Mouse (Mus musculus): ENCODE data around the gene C530008M17Rik. TPM values are rescaled to one million over a fixed set of nuclear protein-coding genes. Genes with fewer than 3 reads are reported as not detected.
A peak's percentile ranks its signal among the peaks of the same experiment; 100 is the strongest.

C530008M17Rik gene
- polyA plus RNA-seq, 1 experiment from 2014 or later: 21.6 TPM

GRCm38 (mm10) chr5:76687961-76688600 is 31.8 kb downstream of the C530008M17Rik start:
- Histone ChIP-seq H3K4me3 (ENCODE audit: low read depth, low read length) (no peak overlapping the region), H3K36me3 (ENCODE audit: control insufficient read depth, insufficient read depth, low read length) (no peaks in the 10 kb centered on the region), H3K4me1 (ENCODE audit: control insufficient read depth, insufficient read depth, low read length) (0 out of 2 replicates have a peak, but pooled peaks cover 5% of the 10 kb centered on the region), H3K27ac (ENCODE audit: low read length) (no peak overlapping the region), H3K9ac (replicated peaks; ENCODE audit: low read depth, low read length) (no peak overlapping the region), H3K9me3 (ENCODE audit: control insufficient read depth, low read depth, low read length) (no peaks in the 10 kb centered on the region), H3K4me2 (replicated peaks; ENCODE audit: low read depth, low read length) (no peak overlapping the region), H3K27me3 (ENCODE audit: control insufficient read depth, insufficient read depth, low read length) (no peaks in the 10 kb centered on the region)
- WGBS: 91% methylated on average over 10 of the region's 10 CpGs
- ATAC-seq (ENCODE audit: insufficient number of reproducible peaks, insufficient read depth, low FRiP score, low read depth): no peak

GRCm38 (mm10) chr5:76688643-76689042 is 32.3 kb downstream of the C530008M17Rik start:
- Histone ChIP-seq H3K9ac (replicated peaks; ENCODE audit: low read depth, low read length) (no peak overlapping the region), H3K4me3 (ENCODE audit: low read depth, low read length) (no peak overlapping the region), H3K9me3 (ENCODE audit: control insufficient read depth, low read depth, low read length) (no peaks in the 10 kb centered on the region), H3K36me3 (ENCODE audit: control insufficient read depth, insufficient read depth, low read length) (no peaks in the 10 kb centered on the region), H3K4me2 (replicated peaks; ENCODE audit: low read depth, low read length) (no peak overlapping the region), H3K27ac (ENCODE audit: low read length) (no peak overlapping the region), H3K27me3 (ENCODE audit: control insufficient read depth, insufficient read depth, low read length) (no peaks in the 10 kb centered on the region), H3K4me1 (ENCODE audit: control insufficient read depth, insufficient read depth, low read length) (0 out of 2 replicates have a peak, but pooled peaks cover 3% of the 10 kb centered on the region)
- WGBS: 88% methylated on average over 6 of the region's 6 CpGs
- no peak for ATAC-seq (ENCODE audit: insufficient number of reproducible peaks, insufficient read depth, low FRiP score, low read depth)

- no peak for ATAC-seq (ENCODE audit: insufficient number of reproducible peaks, insufficient read depth, low FRiP score, low read depth)
- Histone ChIP-seq H3K4me2 (replicated peaks; ENCODE audit: low read depth, low read length) (no peak overlapping the region), H3K4me1 (ENCODE audit: control insufficient read depth, insufficient read depth, low read length) (no peaks in the 10 kb centered on the region), H3K27me3 (ENCODE audit: control insufficient read depth, insufficient read depth, low read length) (no peaks in the 10 kb centered on the region), H3K27ac (ENCODE audit: low read length) (no peak overlapping the region), H3K9me3 (ENCODE audit: control insufficient read depth, low read depth, low read length) (no peaks in the 10 kb centered on the region), H3K9ac (replicated peaks; ENCODE audit: low read depth, low read length) (no peak overlapping the region), H3K36me3 (ENCODE audit: control insufficient read depth, insufficient read depth, low read length) (no peaks in the 10 kb centered on the region), H3K4me3 (ENCODE audit: low read depth, low read length) (no peak overlapping the region)
- WGBS: 73% methylated on average over 5 of the region's 5 CpGs
These were observed 33.9 kb downstream of the C530008M17Rik start for GRCm38 (mm10) chr5:76690177-76690593.

GRCm38 (mm10) chr5:76691251-76691650 is 34.9 kb downstream of the C530008M17Rik start:
- Histone ChIP-seq H3K27ac (ENCODE audit: low read length) (no peak overlapping the region), H3K27me3 (ENCODE audit: control insufficient read depth, insufficient read depth, low read length) (no peaks in the 10 kb centered on the region), H3K9ac (replicated peaks; ENCODE audit: low read depth, low read length) (no peak overlapping the region), H3K4me1 (ENCODE audit: control insufficient read depth, insufficient read depth, low read length) (no peaks in the 10 kb centered on the region), H3K36me3 (ENCODE audit: control insufficient read depth, insufficient read depth, low read length) (no peaks in the 10 kb centered on the region), H3K4me2 (replicated peaks; ENCODE audit: low read depth, low read length) (no peak overlapping the region), H3K9me3 (ENCODE audit: control insufficient read depth, low read depth, low read length) (no peaks in the 10 kb centered on the region), H3K4me3 (ENCODE audit: low read depth, low read length) (no peak overlapping the region)
- 87% methylated on average over 5 of the region's 5 CpGs for WGBS
- ATAC-seq (ENCODE audit: insufficient number of reproducible peaks, insufficient read depth, low FRiP score, low read depth): no peak

- 82% methylated on average over 12 of the region's 12 CpGs for WGBS
- Histone ChIP-seq H3K36me3 (ENCODE audit: control insufficient read depth, insufficient read depth, low read length) (no peaks in the 10 kb centered on the region), H3K27me3 (ENCODE audit: control insufficient read depth, insufficient read depth, low read length) (no peaks in the 10 kb centered on the region), H3K9ac (replicated peaks; ENCODE audit: low read depth, low read length) (no peak overlapping the region), H3K27ac (ENCODE audit: low read length) (no peak overlapping the region), H3K9me3 (ENCODE audit: control insufficient read depth, low read depth, low read length) (no peaks in the 10 kb centered on the region), H3K4me3 (ENCODE audit: low read depth, low read length) (no peak overlapping the region), H3K4me1 (ENCODE audit: control insufficient read depth, insufficient read depth, low read length) (no peaks in the 10 kb centered on the region), H3K4me2 (replicated peaks; ENCODE audit: low read depth, low read length) (no peak overlapping the region)
- no peak for ATAC-seq (ENCODE audit: insufficient number of reproducible peaks, insufficient read depth, low FRiP score, low read depth)
These were observed 35.6 kb downstream of the C530008M17Rik start for GRCm38 (mm10) chr5:76691706-76692424.

DNA sequence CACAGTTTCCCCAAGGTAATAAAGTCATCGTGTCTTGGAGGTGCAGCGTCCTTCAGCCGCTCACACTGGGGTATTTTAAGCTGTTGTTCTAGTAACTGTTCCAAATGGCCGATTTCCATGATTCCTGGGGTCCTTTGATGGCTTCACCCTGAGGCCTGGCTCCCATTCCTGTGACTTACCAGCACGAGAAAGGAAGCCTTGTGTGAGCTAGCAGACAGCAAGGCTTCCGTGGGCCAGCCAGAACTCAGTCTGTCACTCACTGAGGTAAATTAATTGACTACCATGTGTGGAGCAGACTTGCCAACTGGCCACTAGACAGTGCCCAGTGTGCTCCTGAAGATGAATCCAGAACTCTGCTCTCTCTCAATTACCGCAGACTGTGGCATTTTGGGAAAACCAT is 41.2 kb downstream of the C530008M17Rik start:
- Histone ChIP-seq H3K4me1 (ENCODE audit: control insufficient read depth, insufficient read depth, low read length) (peaks cover 16% of the 10 kb centered on the region), H3K9ac (replicated peaks; ENCODE audit: low read depth, low read length) (no peak overlapping the region), H3K4me2 (replicated peaks; ENCODE audit: low read depth, low read length) (no peak overlapping the region), H3K27me3 (ENCODE audit: control insufficient read depth, insufficient read depth, low read length) (no peaks in the 10 kb centered on the region), H3K9me3 (ENCODE audit: control insufficient read depth, low read depth, low read length) (no peaks in the 10 kb centered on the region), H3K36me3 (ENCODE audit: control insufficient read depth, insufficient read depth, low read length) (no peaks in the 10 kb centered on the region), H3K4me3 (ENCODE audit: low read depth, low read length) (no peak overlapping the region), H3K27ac (ENCODE audit: low read length) (no peak overlapping the region)
- 88% methylated on average over 7 of the region's 7 CpGs for WGBS
- ATAC-seq (ENCODE audit: insufficient number of reproducible peaks, insufficient read depth, low FRiP score, low read depth): no peak

DNA sequence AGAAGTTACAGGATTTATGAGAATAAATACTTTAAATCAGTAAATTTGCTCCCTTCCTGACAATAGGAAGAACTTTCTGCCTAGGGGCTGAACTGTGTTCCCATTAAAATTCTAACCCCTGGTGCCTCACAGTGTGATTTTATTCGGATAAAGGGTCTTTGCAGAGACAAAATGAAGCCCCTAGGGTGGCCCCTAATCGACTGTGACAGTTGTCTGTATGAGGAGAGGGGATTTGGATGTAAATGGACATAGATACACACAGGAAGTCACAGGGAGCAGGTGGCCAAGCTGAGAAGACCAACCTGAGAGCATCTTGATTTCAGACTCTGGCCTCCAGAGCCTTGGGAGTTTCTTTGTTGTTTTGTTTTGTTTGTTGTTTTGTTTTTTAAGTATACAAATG is 41.9 kb downstream of the C530008M17Rik start:
- Histone ChIP-seq H3K27ac (ENCODE audit: low read length) (no peak overlapping the region), H3K36me3 (ENCODE audit: control insufficient read depth, insufficient read depth, low read length) (no peaks in the 10 kb centered on the region), H3K27me3 (ENCODE audit: control insufficient read depth, insufficient read depth, low read length) (no peaks in the 10 kb centered on the region), H3K4me3 (ENCODE audit: low read depth, low read length) (no peak overlapping the region), H3K9me3 (ENCODE audit: control insufficient read depth, low read depth, low read length) (no peaks in the 10 kb centered on the region), H3K4me1 (ENCODE audit: control insufficient read depth, insufficient read depth, low read length) (peaks cover 20% of the 10 kb centered on the region), H3K4me2 (replicated peaks; ENCODE audit: low read depth, low read length) (no peak overlapping the region), H3K9ac (replicated peaks; ENCODE audit: low read depth, low read length) (no peak overlapping the region)
- no peak for ATAC-seq (ENCODE audit: insufficient number of reproducible peaks, insufficient read depth, low FRiP score, low read depth)
- WGBS: 36% methylated on average over 2 of the region's 2 CpGs

- 75% methylated on average over 13 of the region's 13 CpGs for WGBS
- Histone ChIP-seq H3K9ac (replicated peaks; ENCODE audit: low read depth, low read length) (no peak overlapping the region), H3K4me2 (replicated peaks; ENCODE audit: low read depth, low read length) (no peak overlapping the region), H3K9me3 (ENCODE audit: control insufficient read depth, low read depth, low read length) (no peaks in the 10 kb centered on the region), H3K36me3 (ENCODE audit: control insufficient read depth, insufficient read depth, low read length) (no peaks in the 10 kb centered on the region), H3K4me1 (ENCODE audit: control insufficient read depth, insufficient read depth, low read length) (peaks cover 31% of the 10 kb centered on the region), H3K27me3 (ENCODE audit: control insufficient read depth, insufficient read depth, low read length) (no peaks in the 10 kb centered on the region), H3K4me3 (ENCODE audit: low read depth, low read length) (no peak overlapping the region), H3K27ac (ENCODE audit: low read length) (peak overlapping the region; percentile 52; the same call in 1 of the 2 replicates)
- no peak for ATAC-seq (ENCODE audit: insufficient number of reproducible peaks, insufficient read depth, low FRiP score, low read depth)
These were observed 45.0 kb downstream of the C530008M17Rik start for GRCm38 (mm10) chr5:76701127-76701853.

Measured in stomach, embryonic 14.5 days (tissue).